26 mouse cellular contexts compared by ENCODE assay signal in genomic region chr10:123395429-123395828, GRCm38 (mm10).
"Had no signal": no experiment of that assay in that cellular context is flagged by ENCODE, and none has a peak within 500 bp of the region (broad histone marks: within the 10 kb centered on the region; RNA-seq: fewer than 3 reads in every experiment).

No protein-coding gene starts in this region.

- H3K27ac ChIP-seq: intestine, embryonic 15.5 days; kidney, embryonic 15.5 days; limb, embryonic 10.5 days; limb, embryonic 13.5 days; liver, embryonic 12.5 days; liver, embryonic 15.5 days; lung, embryonic 15.5 days; midbrain, embryonic 10.5 days; midbrain, embryonic 13.5 days; neural tube, embryonic 13.5 days; stomach, embryonic 15.5 days had no signal

- H3K4me1 ChIP-seq: intestine, embryonic 15.5 days; kidney, embryonic 15.5 days; limb, embryonic 10.5 days; limb, embryonic 13.5 days; liver, embryonic 12.5 days; liver, embryonic 15.5 days; lung, embryonic 15.5 days; megakaryocyte, embryonic 14.5 days; stomach, embryonic 15.5 days had no signal

- H3K9me3 ChIP-seq: intestine, embryonic 15.5 days; kidney, embryonic 15.5 days; limb, embryonic 10.5 days; limb, embryonic 13.5 days; liver, embryonic 12.5 days; liver, embryonic 15.5 days; lung, embryonic 15.5 days; midbrain, embryonic 10.5 days; midbrain, embryonic 13.5 days; neural tube, embryonic 13.5 days; stomach, embryonic 15.5 days had no signal

- H3K27me3 ChIP-seq: intestine, embryonic 15.5 days; kidney, embryonic 15.5 days; liver, embryonic 12.5 days; liver, embryonic 15.5 days; lung, embryonic 15.5 days; megakaryocyte, embryonic 14.5 days; midbrain, embryonic 13.5 days; neural tube, embryonic 13.5 days; stomach, embryonic 15.5 days had no signal

- H3K4me2 ChIP-seq: intestine, embryonic 15.5 days; kidney, embryonic 15.5 days; limb, embryonic 13.5 days; liver, embryonic 12.5 days; liver, embryonic 15.5 days; lung, embryonic 15.5 days; midbrain, embryonic 13.5 days; neural tube, embryonic 13.5 days; stomach, embryonic 15.5 days had no signal

- DNase-seq: kidney, adult 11 months; kidney, adult 8-10 months; kidney, postnatal 10 days; kidney, postnatal 36 days; liver; lung, adult 18-20 months; lung, postnatal 10 days; lung, postnatal 36 days; retina, postnatal 1 day; spleen, adult 18-20 months; thymus, adult 18-20 months; thymus, postnatal 36 days had no signal

- H3K36me3 ChIP-seq: intestine, embryonic 15.5 days; kidney, embryonic 15.5 days; limb, embryonic 10.5 days; limb, embryonic 13.5 days; liver, embryonic 12.5 days; liver, embryonic 15.5 days; lung, embryonic 15.5 days; midbrain, embryonic 10.5 days; midbrain, embryonic 13.5 days; neural tube, embryonic 13.5 days; stomach, embryonic 15.5 days had no signal

- H3K4me3 ChIP-seq: intestine, embryonic 15.5 days; kidney, embryonic 15.5 days; limb, embryonic 10.5 days; limb, embryonic 13.5 days; liver, embryonic 12.5 days; liver, embryonic 15.5 days; lung, embryonic 15.5 days; megakaryocyte, embryonic 14.5 days; midbrain, embryonic 10.5 days; midbrain, embryonic 13.5 days; myocyte; neural tube, embryonic 13.5 days; stomach, embryonic 15.5 days had no signal

- ATAC-seq: intestine, embryonic 15.5 days; liver, embryonic 12.5 days; midbrain, embryonic 13.5 days; midbrain, embryonic 16.5 days had no signal

- H3K9ac ChIP-seq: intestine, embryonic 15.5 days; kidney, embryonic 15.5 days; limb, embryonic 13.5 days; liver, embryonic 12.5 days; liver, embryonic 15.5 days; lung, embryonic 15.5 days; midbrain, embryonic 13.5 days; neural tube, embryonic 13.5 days; stomach, embryonic 15.5 days had no signal
